Mouse (Mus musculus): ENCODE data around the gene Siva1. TPM values are rescaled to one million over a fixed set of nuclear protein-coding genes. Genes with fewer than 3 reads are reported as not detected.
A peak's percentile ranks its signal among the peaks of the same experiment; 100 is the strongest.

The Siva1 gene
- polyA plus RNA-seq, 1 experiment from 2014 or later, result 359 TPM

DNA sequence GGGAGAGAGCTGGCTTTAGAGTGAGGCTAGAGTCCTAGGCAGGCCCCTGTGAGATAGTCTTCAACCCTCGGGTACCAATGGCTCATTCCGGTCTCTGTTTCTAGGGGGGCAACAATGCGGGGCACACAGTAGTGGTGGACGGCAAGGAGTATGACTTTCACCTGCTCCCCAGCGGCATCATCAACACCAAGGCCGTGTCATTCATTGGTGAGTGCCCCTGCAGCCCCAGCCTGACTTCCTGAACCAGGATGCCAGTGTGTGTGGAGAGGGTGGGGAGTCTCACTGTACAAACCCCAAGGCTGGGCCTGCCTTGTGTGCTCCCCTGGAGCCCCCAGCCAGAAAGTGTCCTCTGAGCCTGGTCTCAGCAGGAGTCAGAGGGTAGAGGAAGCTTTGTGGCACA is 16.3 kb upstream of the Siva1 start:
- no peaks in the 10 kb centered on the region for H3K27me3 ChIP-seq (ENCODE audit: low read depth, poor library complexity, severe bottlenecking)
- WGBS, result 89% methylated on average over 6 of the region's 6 CpGs
- H3K4me3 ChIP-seq, result no peak overlapping the region
- DNase-seq (ENCODE audit: low spot score), result no peak
- no peaks in the 10 kb centered on the region for H3K9me3 ChIP-seq (replicated peaks)
- H3K36me3 ChIP-seq, result no peaks in the 10 kb centered on the region
- peak overlapping the region; percentile 59; the same call in 1 of the 2 replicates for H3K27ac ChIP-seq
- H3K4me1 ChIP-seq, result peaks cover 46% of the 10 kb centered on the region

- H3K4me1 ChIP-seq, result peaks cover 41% of the 10 kb centered on the region
- peak overlapping the region; percentile 38 for H3K4me3 ChIP-seq
- no peaks in the 10 kb centered on the region for H3K36me3 ChIP-seq
- H3K9me3 ChIP-seq (replicated peaks), result no peaks in the 10 kb centered on the region
- 39% methylated on average over 19 of the region's 19 CpGs for WGBS
- peak overlapping the region; percentile 59; the same call in 1 of the 2 replicates for H3K27ac ChIP-seq
- no peaks in the 10 kb centered on the region for H3K27me3 ChIP-seq (ENCODE audit: low read depth, poor library complexity, severe bottlenecking)
- peak; percentile 79 for DNase-seq (ENCODE audit: low spot score)
Measured at GRCm38 (mm10) chr12:112628928-112629721, 15.4 kb upstream of the Siva1 start.

- Histone ChIP-seq H3K27ac (no peak overlapping the region), H3K36me3 (no peaks in the 10 kb centered on the region), H3K4me1 (peaks cover 39% of the 10 kb centered on the region), H3K27me3 (ENCODE audit: low read depth, poor library complexity, severe bottlenecking) (no peaks in the 10 kb centered on the region), H3K9me3 (replicated peaks) (no peaks in the 10 kb centered on the region), H3K4me3 (no peak overlapping the region)
- DNase-seq (ENCODE audit: low spot score), result no peak
- WGBS, result 92% methylated on average over 12 of the region's 12 CpGs
Measured at GRCm38 (mm10) chr12:112630029-112630428, 14.4 kb upstream of the Siva1 start.

- Histone ChIP-seq H3K27ac (no peak overlapping the region), H3K36me3 (no peaks in the 10 kb centered on the region), H3K27me3 (ENCODE audit: low read depth, poor library complexity, severe bottlenecking) (no peaks in the 10 kb centered on the region), H3K4me3 (no peak overlapping the region), H3K4me1 (peaks cover 39% of the 10 kb centered on the region), H3K9me3 (replicated peaks) (no peaks in the 10 kb centered on the region)
- no peak for DNase-seq (ENCODE audit: low spot score)
- WGBS, result 92% methylated on average over 5 of the region's 5 CpGs
Measured at GRCm38 (mm10) chr12:112630796-112631195, 13.7 kb upstream of the Siva1 start.

GRCm38 (mm10) chr12:112631472-112631871 is 13.0 kb upstream of the Siva1 start:
- WGBS, result 39% methylated on average over 1 of the region's 1 CpGs
- H3K4me1 ChIP-seq, result peaks cover 35% of the 10 kb centered on the region

DNA sequence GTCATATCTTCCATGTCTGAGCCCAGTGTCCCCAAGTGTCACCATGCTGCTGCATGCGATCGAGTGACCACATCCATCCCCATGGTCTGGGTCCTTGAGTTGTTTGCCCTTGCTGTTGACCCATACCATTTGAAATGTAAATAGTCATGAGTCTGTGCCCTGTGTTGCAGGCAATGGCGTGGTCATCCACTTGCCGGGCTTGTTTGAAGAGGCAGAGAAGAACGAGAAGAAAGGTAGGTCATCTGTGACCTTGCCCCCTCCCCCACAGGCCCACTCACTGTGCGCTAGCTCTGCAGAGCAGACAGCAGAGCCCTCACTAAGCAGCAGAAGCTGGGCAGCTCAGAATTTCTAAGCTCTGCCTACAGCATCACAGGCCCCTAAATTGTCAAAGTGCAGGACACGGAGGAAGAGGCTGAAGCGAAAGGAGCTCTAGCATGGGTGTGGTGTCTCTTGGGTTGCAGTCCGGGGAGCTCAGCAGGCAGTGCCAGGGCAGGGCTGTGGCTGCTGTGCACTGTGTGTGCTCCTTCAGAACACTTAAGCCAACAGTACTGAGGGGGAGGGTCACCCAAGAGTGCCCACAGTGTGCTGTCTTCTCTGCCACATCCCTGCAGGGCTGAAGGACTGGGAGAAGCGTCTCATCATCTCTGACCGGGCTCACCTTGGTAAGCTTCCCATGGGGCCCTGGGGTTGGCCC is 12.2 kb upstream of the Siva1 start:
- Histone ChIP-seq H3K4me3 (no peak overlapping the region), H3K27me3 (ENCODE audit: low read depth, poor library complexity, severe bottlenecking) (no peaks in the 10 kb centered on the region), H3K27ac (no peak overlapping the region), H3K4me1 (peaks cover 34% of the 10 kb centered on the region), H3K9me3 (replicated peaks) (no peaks in the 10 kb centered on the region), H3K36me3 (no peaks in the 10 kb centered on the region)
- WGBS, result 78% methylated on average over 11 of the region's 11 CpGs
- DNase-seq (ENCODE audit: low spot score), result no peak

More at GRCm38 (mm10) chr12:112631472-112631871, 13.0 kb upstream of the Siva1 start:
- no peak for DNase-seq (ENCODE audit: low spot score)
- H3K27ac ChIP-seq, result no peak overlapping the region
- H3K27me3 ChIP-seq (ENCODE audit: low read depth, poor library complexity, severe bottlenecking), result no peaks in the 10 kb centered on the region
- no peaks in the 10 kb centered on the region for H3K36me3 ChIP-seq
- H3K4me3 ChIP-seq, result no peak overlapping the region
- H3K9me3 ChIP-seq (replicated peaks), result no peaks in the 10 kb centered on the region

GRCm38 (mm10) chr12:112632907-112633306 is 11.6 kb upstream of the Siva1 start:
- 87% methylated on average over 5 of the region's 5 CpGs for WGBS
- H3K27ac ChIP-seq, result no peak overlapping the region

GRCm38 (mm10) chr12:112633686-112634085 is 10.8 kb upstream of the Siva1 start:
- 81% methylated on average over 9 of the region's 9 CpGs for WGBS
- no peak for DNase-seq (ENCODE audit: low spot score)
- Histone ChIP-seq H3K36me3 (no peaks in the 10 kb centered on the region), H3K4me3 (no peak overlapping the region), H3K4me1 (peaks cover 27% of the 10 kb centered on the region), H3K9me3 (replicated peaks) (no peaks in the 10 kb centered on the region), H3K27me3 (ENCODE audit: low read depth, poor library complexity, severe bottlenecking) (no peaks in the 10 kb centered on the region), H3K27ac (no peak overlapping the region)

More at GRCm38 (mm10) chr12:112632907-112633306, 11.6 kb upstream of the Siva1 start:
- peaks cover 34% of the 10 kb centered on the region for H3K4me1 ChIP-seq
- H3K27me3 ChIP-seq (ENCODE audit: low read depth, poor library complexity, severe bottlenecking), result no peaks in the 10 kb centered on the region
- H3K36me3 ChIP-seq, result no peaks in the 10 kb centered on the region
- no peak for DNase-seq (ENCODE audit: low spot score)
- H3K9me3 ChIP-seq (replicated peaks), result no peaks in the 10 kb centered on the region
- no peak overlapping the region for H3K4me3 ChIP-seq

GRCm38 (mm10) chr12:112639526-112639925 is 5.0 kb upstream of the Siva1 start:
- H3K9me3 ChIP-seq (replicated peaks), result no peaks in the 10 kb centered on the region
- no peak overlapping the region for H3K4me3 ChIP-seq
- H3K27me3 ChIP-seq (ENCODE audit: low read depth, poor library complexity, severe bottlenecking), result no peaks in the 10 kb centered on the region
- no peaks in the 10 kb centered on the region; the same call in 1 of the 2 replicates for H3K4me1 ChIP-seq
- DNase-seq (ENCODE audit: low spot score), result no peak
- no peaks in the 10 kb centered on the region for H3K36me3 ChIP-seq
- H3K27ac ChIP-seq, result no peak overlapping the region
- WGBS, result 79% methylated on average over 10 of the region's 10 CpGs

GRCm38 (mm10) chr12:112643126-112643525 is 1.4 kb upstream of the Siva1 start:
- Histone ChIP-seq H3K4me3 (no peak overlapping the region), H3K36me3 (peaks cover 20% of the 10 kb centered on the region), H3K27me3 (ENCODE audit: low read depth, poor library complexity, severe bottlenecking) (no peaks in the 10 kb centered on the region), H3K9me3 (replicated peaks) (no peaks in the 10 kb centered on the region), H3K27ac (no peak overlapping the region), H3K4me1 (peaks cover 17% of the 10 kb centered on the region)
- DNase-seq (ENCODE audit: low spot score), result no peak
- WGBS, result 94% methylated on average over 6 of the region's 6 CpGs

DNA sequence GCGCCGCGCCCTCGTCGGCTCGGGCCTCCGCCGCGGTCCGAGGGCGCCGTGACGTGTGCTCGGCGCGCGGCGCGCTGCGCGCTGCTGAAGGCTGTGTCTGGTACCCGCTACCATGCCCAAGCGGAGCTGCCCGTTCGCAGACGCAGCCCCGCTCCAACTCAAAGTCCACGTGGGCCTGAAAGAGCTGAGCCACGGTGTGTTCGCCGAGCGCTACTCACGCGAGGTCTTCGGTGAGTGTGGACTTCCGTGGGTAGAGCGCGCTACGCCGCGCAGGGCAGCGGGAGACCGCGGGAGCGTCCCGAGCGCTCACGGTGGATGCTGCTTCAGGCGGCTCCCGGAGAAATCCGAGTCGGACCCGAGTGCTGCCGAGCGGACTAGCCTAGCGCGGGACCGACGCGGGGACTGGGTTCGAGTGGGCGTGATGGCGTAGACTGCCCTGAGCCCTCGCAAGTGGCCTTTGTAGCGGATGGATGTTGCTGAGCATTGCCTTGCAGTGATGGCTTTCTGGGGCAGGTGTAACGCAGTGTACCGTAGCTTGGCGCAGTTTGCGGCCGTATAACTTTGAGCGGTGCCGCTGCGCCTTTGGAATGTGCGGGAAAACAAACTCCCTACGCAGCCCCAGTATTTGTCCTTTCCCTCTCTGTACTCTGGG is 502 bp downstream of the Siva1 start:
- H3K4me1 ChIP-seq, result peaks cover 17% of the 10 kb centered on the region
- peak overlapping the region; percentile 90 for H3K4me3 ChIP-seq
- no peaks in the 10 kb centered on the region for H3K27me3 ChIP-seq (ENCODE audit: low read depth, poor library complexity, severe bottlenecking)
- no peak for DNase-seq (ENCODE audit: low spot score)
- under 1% methylated on average over 75 of the region's 75 CpGs for WGBS
- H3K36me3 ChIP-seq, result peaks cover 38% of the 10 kb centered on the region
- no peaks in the 10 kb centered on the region for H3K9me3 ChIP-seq (replicated peaks)
- peak overlapping the region; percentile 88 for H3K27ac ChIP-seq

GRCm38 (mm10) chr12:112646139-112646538 is 1.7 kb downstream of the Siva1 start:
- DNase-seq (ENCODE audit: low spot score), result no peak
- no peaks in the 10 kb centered on the region for H3K27me3 ChIP-seq (ENCODE audit: low read depth, poor library complexity, severe bottlenecking)
- 68% methylated on average over 6 of the region's 6 CpGs for WGBS
- peak overlapping the region; percentile 90 for H3K4me3 ChIP-seq
- H3K36me3 ChIP-seq, result peaks cover 50% of the 10 kb centered on the region
- H3K27ac ChIP-seq, result no peak overlapping the region
- no peaks in the 10 kb centered on the region for H3K9me3 ChIP-seq (replicated peaks)
- peaks cover 17% of the 10 kb centered on the region for H3K4me1 ChIP-seq

DNA sequence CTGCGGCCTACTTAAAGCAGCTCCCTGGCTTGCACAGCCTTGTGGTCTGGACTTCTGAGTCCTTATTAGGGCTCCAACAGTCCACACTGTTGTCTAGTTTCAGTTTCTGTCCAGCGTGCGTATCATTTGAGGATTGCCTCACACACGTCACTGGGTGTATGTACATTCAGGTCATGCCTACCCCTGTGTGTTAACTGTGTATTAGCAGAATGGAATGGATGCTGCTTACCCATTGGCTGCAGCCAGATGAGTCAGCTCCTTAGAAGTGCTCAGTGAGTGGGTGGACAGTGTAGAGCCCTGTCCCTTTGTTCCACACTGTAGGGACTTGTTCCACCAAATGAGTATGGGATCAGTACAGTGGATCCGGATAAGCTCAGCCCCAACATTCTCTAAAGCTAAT is 3.6 kb downstream of the Siva1 start:
- H3K4me3 ChIP-seq, result no peak overlapping the region
- H3K9me3 ChIP-seq (replicated peaks), result no peaks in the 10 kb centered on the region
- WGBS, result 95% methylated on average over 5 of the region's 5 CpGs
- H3K27ac ChIP-seq, result no peak overlapping the region
- no peaks in the 10 kb centered on the region for H3K27me3 ChIP-seq (ENCODE audit: low read depth, poor library complexity, severe bottlenecking)
- peaks cover 69% of the 10 kb centered on the region for H3K36me3 ChIP-seq
- no peak for DNase-seq (ENCODE audit: low spot score)
- H3K4me1 ChIP-seq, result peaks cover 17% of the 10 kb centered on the region
